ENCODE assay signal across 7 mouse cellular contexts in genomic region chr16:85173373-85174081, GRCm38 (mm10). TPM values are rescaled to one million over a fixed set of nuclear protein-coding genes. Genes with fewer than 3 reads are reported as not detected.
A peak's percentile ranks its signal among the peaks of the same experiment; 100 is the strongest.
DNase-seq lines count a peak whose midpoint lies in the region; ATAC-seq lines count a peak whose summit lies in the region.

App (minus strand) TSS chr16:85173766.

- peak within 1 kb of the TSS; percentile 91 for H3K9ac ChIP-seq in limb, embryonic 11.5 days (ENCODE audit: low read length)
- peak within 1 kb of the TSS; percentile 99 for H3K9ac ChIP-seq in midbrain, embryonic 13.5 days (replicated peaks)

- under 1% methylated on average over 78 of the region's 78 CpGs for WGBS in embryonic facial prominence, embryonic 10.5 days
- under 1% methylated on average over 78 of the region's 78 CpGs for WGBS in limb, embryonic 11.5 days
- under 1% methylated on average over 78 of the region's 78 CpGs for WGBS in midbrain, embryonic 13.5 days

- H3K27ac ChIP-seq in embryonic facial prominence, embryonic 10.5 days (replicated peaks) = peak within 1 kb of the TSS; percentile 95
- H3K27ac ChIP-seq in limb, embryonic 11.5 days (replicated peaks; ENCODE audit: low read depth, low read length) = peak within 1 kb of the TSS; percentile 75
- peak within 1 kb of the TSS; percentile 96 for H3K27ac ChIP-seq in midbrain, embryonic 13.5 days

- H3K4me3 ChIP-seq in embryonic facial prominence, embryonic 10.5 days = peak within 1 kb of the TSS; percentile 94
- peak within 1 kb of the TSS; percentile 92 for H3K4me3 ChIP-seq in limb, embryonic 11.5 days (ENCODE audit: low read depth, low read length)
- H3K4me3 ChIP-seq in midbrain, embryonic 13.5 days (replicated peaks) = peak within 1 kb of the TSS; percentile 93

- DNase-seq in adrenal gland, postnatal 14 days = peak; percentile 95
- peak; percentile 92 for DNase-seq in embryonic facial prominence, embryonic 10.5 days (ENCODE audit: low spot score)
- DNase-seq in kidney, adult 11 months = peak; percentile 83
- peak; percentile 95 for DNase-seq in limb, embryonic 11.5 days (ENCODE audit: low spot score)
- DNase-seq in spleen, adult 12 weeks (ENCODE audit: low spot score) = peak; percentile 57

- no peaks in the 10 kb centered on the region for H3K9me3 ChIP-seq in embryonic facial prominence, embryonic 10.5 days
- no peaks in the 10 kb centered on the region for H3K9me3 ChIP-seq in limb, embryonic 11.5 days (ENCODE audit: control insufficient read depth, low read length)
- no peaks in the 10 kb centered on the region for H3K9me3 ChIP-seq in midbrain, embryonic 13.5 days

- H3K36me3 ChIP-seq in embryonic facial prominence, embryonic 10.5 days (replicated peaks) = peaks cover 12% of the 10 kb centered on the region
- H3K36me3 ChIP-seq in limb, embryonic 11.5 days (ENCODE audit: control insufficient read depth, insufficient read depth, low read length) = no peaks in the 10 kb centered on the region
- H3K36me3 ChIP-seq in midbrain, embryonic 13.5 days = peaks cover 4% of the 10 kb centered on the region; the same call in 1 of the 2 replicates

- ATAC-seq in granulocyte monocyte progenitor cell, adult 5-6 weeks (replicated peaks; ENCODE audit: poor library complexity, severe bottlenecking) = peak; percentile 80
- peak; percentile 83 for ATAC-seq in limb, embryonic 11.5 days (ENCODE audit: insufficient number of reproducible peaks, low FRiP score, low TSS enrichment, low read depth)
- peak; percentile 86 for ATAC-seq in midbrain, embryonic 13.5 days

- H3K4me2 ChIP-seq in limb, embryonic 11.5 days (ENCODE audit: low read depth, severe bottlenecking) = peak within 1 kb of the TSS; percentile 63
- H3K4me2 ChIP-seq in midbrain, embryonic 13.5 days (replicated peaks) = peak within 1 kb of the TSS; percentile 73

- peaks cover 13% of the 10 kb centered on the region for H3K27me3 ChIP-seq in embryonic facial prominence, embryonic 10.5 days (replicated peaks; ENCODE audit: low read depth, poor library complexity, severe bottlenecking)
- 0 out of 2 replicates have a peak, but pooled peaks cover 2% of the 10 kb centered on the region for H3K27me3 ChIP-seq in limb, embryonic 11.5 days (ENCODE audit: control insufficient read depth, insufficient read depth, low read length)
- no peaks in the 10 kb centered on the region; the same call in 1 of the 2 replicates for H3K27me3 ChIP-seq in midbrain, embryonic 13.5 days

- H3K4me1 ChIP-seq in embryonic facial prominence, embryonic 10.5 days = peaks cover 38% of the 10 kb centered on the region
- H3K4me1 ChIP-seq in limb, embryonic 11.5 days (ENCODE audit: control insufficient read depth, insufficient read depth, low read length) = peaks cover 8% of the 10 kb centered on the region
- peaks cover 27% of the 10 kb centered on the region for H3K4me1 ChIP-seq in midbrain, embryonic 13.5 days (replicated peaks)

RNA-seq across cellular contexts. Expression of gene App, which starts in this region (rescaled TPM):
- 299 and 320 TPM in 2 replicates for total RNA-seq in adrenal gland, postnatal 14 days (2021)
- 116 TPM in 2 replicates for polyA plus RNA-seq in embryonic facial prominence, embryonic 10.5 days (2016; fragmentation: Nextera tagmentation; extraction: Ambion mirVana)
- 47.2 and 63.2 TPM in 2 replicates for total RNA-seq in granulocyte monocyte progenitor cell, adult 5-6 weeks (2014; fragmentation: Nextera tagmentation)
- 119 and 121 TPM in 2 replicates for total RNA-seq in granulocyte monocyte progenitor cell, adult 5-6 weeks (2017)
- polyA plus RNA-seq in limb, embryonic 11.5 days (2014; fragmentation: Nextera tagmentation; extraction: Ambion mirVana) = 93.6 and 98.4 TPM in 2 replicates
- polyA plus RNA-seq in midbrain, embryonic 13.5 days (2015; fragmentation: Nextera tagmentation; extraction: Ambion mirVana) = 257 and 271 TPM in 2 replicates

Comparison
In these comparisons a context has a peak if more than half of its experiments do, and no peak if none do; other contexts are left out.
1. Peak in every context shown above with its lines: DNase-seq, ATAC-seq, H3K4me3 ChIP-seq and H3K27ac ChIP-seq.